Mouse (Mus musculus) layer of hippocampus, adult 18-20 months (tissue): ENCODE results near the gene Fbl. TPM values are rescaled to one million over a fixed set of nuclear protein-coding genes. Genes with fewer than 3 reads are reported as not detected.
"Not testable (repeated sequence)": the region's sequence is repeated elsewhere in the genome, so short reads cannot be mapped to it uniquely, and the experiment has no call there.

Experiments used
- DNase-seq, 2 experiments: peaks; one replicate each; pipeline ENCODE4 v3.0.0; 2022; ENCODE audit warnings: low spot score in 2 of 2
- long read RNA-seq: library from polyadenylated mRNA; stranded (forward); transcript quantifications from one replicate; pipeline ENCODE4 v2.0.0, GENCODE M21; 2021
- total RNA-seq, 2 experiments: library from RNA; stranded (reverse); gene quantifications; 2 replicates each; pipeline ENCODE4 v1.2.3; 2021

Fbl gene
- total RNA-seq = 10 to 100 TPM; 43.0 to 46.4 TPM
- long read RNA-seq, transcript Fbl-201 (9 exons, 1,197 nt) = major isoform, 20 of 23 reads
- long read RNA-seq, partial matches to known transcripts = 1 of 23 reads
- long read RNA-seq, other reads (novel, unspliced or antisense) = 2 of 23 reads

- DNase-seq = peak; percentile 89 to 95
These were observed at the start of gene Fbl for GRCm38 (mm10) chr7:28169489-28170422. Gene Fbl (plus strand): TSS chr7:28169710.

- DNase-seq = no peak
These were observed 40.3 kb upstream of the Fbl start, which contains the start of gene 9530053A07Rik for GRCm38 (mm10) chr7:28129166-28129565. Gene 9530053A07Rik (plus strand): TSS chr7:28129466.

GRCm38 (mm10) chr7:28137613-28138012 is 31.9 kb upstream of the Fbl start:
- peak; percentile 6 to 50 for DNase-seq

- peak; percentile 17 to 66 for DNase-seq
These were observed 21.2 kb upstream of the Fbl start for GRCm38 (mm10) chr7:28148263-28148662.

- no peak for DNase-seq
These were observed 19.7 kb upstream of the Fbl start for GRCm38 (mm10) chr7:28149841-28150240.

DNA sequence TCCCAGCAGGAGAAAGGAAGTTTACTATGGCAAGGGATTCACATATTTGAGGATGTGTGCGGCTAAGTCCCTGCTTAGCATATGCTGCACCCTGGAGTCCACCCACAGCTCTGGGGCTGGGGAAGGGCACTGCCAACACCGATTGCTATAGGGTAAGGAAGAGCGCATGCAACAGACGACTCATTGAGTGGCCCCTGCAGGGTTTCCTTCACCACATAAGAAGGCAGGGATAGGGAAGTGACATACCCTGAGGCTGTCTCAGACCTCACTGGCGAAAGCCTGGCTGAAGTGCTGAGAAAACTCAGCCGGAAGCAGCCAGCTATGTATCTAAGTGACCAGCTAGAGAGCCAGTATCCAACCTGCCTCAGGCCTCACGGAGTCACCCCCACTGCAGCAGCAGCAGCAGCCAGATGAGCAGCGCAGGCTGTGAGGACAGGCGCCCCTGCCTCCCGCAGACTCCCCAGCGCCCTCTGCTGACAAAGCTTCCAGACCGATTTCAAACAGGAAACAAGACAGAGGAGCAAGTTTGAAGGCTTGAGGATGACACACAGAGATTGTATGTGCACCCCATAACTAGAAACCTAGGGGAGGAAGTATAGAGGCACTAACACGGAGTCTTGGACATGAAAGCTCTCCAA is 17.8 kb upstream of the Fbl start:
- peak; percentile 11 to 51 for DNase-seq

DNA sequence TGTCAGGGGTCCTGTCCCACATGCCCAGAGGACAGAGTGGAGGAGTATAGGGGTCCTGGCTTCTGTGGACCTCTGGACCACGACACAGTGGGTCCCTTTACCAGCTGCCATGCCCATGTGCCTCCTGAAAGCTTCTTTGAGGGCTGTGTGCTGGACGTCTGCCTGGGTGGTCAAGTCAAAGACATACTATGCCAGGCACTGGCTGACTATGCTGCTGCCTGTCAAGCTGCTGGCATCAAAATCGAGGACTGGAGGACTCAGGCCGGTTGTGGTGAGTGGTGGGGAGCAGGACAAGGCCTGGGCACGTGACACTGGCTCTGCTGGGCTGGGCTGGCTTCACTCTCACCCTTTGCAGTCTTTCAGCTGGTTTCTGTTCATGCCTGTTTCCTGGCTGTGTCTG is 15.9 kb upstream of the Fbl start:
- DNase-seq = not testable (repeated sequence)

DNA sequence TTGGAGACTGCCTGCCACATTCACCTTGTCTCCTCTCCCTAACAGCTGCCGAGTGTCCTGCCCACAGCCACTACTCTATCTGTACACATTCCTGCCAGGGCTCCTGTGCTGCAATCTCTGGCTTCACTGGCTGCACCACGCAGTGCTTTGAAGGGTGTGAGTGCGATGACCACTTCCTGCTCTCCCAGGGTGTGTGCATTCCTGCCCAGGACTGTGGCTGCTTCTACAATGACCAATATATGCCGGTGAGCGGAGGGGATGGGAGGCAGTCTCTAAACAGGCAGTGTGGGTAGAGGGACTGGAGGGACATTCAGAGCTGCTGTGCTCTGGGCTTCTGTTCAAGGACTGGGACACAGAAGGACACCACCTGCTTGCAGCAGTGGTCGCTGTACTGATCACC is 10.2 kb upstream of the Fbl start:
- DNase-seq = no peak

GRCm38 (mm10) chr7:28159893-28160292 is 9.6 kb upstream of the Fbl start:
- DNase-seq = no peak

DNA sequence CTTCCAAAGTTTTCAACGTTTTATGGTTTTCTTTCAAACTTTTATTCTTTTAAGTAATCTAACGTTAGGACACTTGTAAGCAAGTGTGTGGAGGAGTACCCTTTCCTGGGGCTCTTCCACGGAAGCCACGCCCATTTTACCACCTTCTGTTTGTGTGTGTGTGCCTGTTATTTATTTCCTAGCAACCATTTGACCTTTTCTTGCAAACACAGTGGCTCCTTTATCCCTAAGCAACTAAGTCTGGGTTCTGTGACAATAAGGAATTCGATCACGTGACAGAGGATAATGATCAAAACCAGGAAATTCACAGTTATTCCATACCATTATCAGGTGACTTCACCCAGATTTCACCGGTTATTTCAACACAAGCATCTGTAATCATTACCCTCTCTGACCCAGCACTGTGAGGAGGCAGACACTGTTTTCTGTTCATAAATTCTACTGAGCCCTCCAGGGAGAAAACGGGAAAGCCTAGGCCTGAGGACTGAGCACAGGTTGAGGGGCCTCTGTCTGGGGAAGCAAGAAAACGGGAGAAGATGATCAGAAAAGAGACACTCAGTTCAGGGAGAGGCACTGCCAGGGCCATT is 8.3 kb upstream of the Fbl start:
- DNase-seq = no peak

- DNase-seq = no peak
These were observed 4.1 kb upstream of the Fbl start for GRCm38 (mm10) chr7:28165406-28165805.

GRCm38 (mm10) chr7:28168320-28169115 is 992 bp upstream of the Fbl start:
- peak; percentile 28 to 62 for DNase-seq

GRCm38 (mm10) chr7:28175358-28175757 is 5.8 kb downstream of the Fbl start:
- no peak for DNase-seq

DNA sequence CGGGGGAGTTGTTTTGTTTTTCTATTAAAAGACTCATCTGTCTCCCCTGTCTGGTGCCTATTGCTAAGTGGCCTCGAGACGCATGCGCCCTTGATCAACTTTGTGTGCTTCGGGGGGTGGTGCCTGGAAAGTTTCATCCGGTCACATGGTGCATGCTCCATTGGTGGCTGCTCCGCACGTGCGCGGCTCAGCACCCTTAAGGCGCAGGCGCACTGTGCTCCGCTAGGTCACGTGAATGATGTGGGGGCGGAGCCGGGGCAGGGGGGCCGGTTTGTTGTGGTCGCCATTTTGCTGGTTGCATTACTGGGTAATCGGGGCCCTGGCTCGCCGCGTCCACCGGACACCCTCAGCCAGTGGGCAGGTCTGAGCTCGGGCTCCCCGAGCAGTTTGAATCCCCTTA is 9.7 kb downstream of the Fbl start, which contains the start of gene Dyrk1b:
Dyrk1b (plus strand) TSS at position 242 of the 400 bp plus-strand sequence.
- DNase-seq = peak; percentile 97 to 99

DNA sequence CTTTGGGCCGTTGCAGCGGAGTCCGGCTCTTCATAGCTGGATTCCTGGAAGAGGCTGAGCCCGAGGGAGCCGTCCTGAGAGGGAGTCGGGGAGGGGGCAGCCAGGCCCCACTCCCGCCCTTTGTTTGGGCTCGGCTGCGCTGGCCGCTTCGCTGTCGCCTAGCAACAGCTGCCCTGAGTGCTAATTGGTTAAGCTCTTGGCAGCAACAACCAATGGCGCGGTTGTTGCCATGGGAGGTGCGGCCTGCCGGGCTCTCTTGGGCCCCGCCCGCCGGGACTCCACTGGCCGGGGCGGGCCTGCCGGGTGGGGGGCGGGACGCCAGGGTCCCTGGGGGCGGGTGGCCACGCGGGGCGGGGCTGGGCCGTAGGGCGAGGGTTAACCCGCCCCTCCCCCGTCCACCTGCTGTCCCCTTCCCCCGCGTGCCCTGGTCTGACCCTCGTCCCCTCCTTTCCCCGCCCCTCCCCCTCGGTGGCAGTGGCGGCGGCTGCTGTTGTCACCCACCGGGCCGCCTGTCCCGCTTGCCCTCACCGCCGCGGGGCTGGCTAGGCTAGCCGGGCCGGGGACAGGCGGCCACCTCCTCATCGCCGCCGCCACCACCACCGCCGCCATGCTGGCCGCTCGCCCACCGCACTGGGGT is 10.3 kb downstream of the Fbl start:
- DNase-seq = peak; percentile 91 to 97

- no peak for DNase-seq
These were observed 11.4 kb downstream of the Fbl start for GRCm38 (mm10) chr7:28180890-28181289.

DNA sequence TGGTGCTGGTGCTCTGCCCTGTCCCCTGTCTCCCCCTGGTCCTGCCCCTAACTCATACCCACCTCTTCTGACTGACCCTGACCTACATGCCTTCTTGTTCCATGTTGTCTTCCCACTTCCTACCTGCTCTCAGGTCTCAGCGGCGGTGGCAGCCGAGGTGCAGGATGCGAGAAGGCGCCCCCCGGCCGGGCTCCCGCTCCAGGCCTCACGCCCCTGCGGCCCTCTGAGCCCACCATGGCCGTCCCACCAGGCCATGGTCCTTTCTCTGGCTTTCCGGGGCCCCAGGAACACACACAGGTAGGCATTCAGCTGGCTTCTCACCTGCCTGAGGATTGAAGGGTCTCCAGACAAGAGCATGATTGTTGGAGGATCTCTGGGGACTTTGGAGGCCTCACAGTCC is 11.9 kb downstream of the Fbl start:
- DNase-seq = no peak

- DNase-seq = no peak
These were observed 12.8 kb downstream of the Fbl start for GRCm38 (mm10) chr7:28182320-28182719.

DNA sequence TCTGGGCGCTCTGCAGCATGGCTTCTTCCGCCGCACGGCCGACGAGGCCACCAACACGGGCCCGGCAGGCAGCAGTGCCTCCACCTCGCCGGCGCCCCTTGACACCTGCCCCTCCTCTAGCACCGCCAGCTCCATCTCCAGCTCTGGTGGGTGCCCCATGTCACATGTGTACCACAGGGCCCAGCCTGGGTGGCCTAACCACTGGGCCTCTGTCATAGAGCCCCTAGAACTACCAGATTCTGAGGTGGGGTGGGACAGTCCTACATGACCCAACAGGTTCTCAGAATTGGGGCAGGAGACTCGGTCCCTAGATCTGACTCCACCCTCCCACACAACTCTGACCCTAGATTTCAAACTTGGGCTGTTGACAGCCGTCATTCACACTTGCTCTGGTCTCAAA is 16.4 kb downstream of the Fbl start:
- no peak for DNase-seq

DNA sequence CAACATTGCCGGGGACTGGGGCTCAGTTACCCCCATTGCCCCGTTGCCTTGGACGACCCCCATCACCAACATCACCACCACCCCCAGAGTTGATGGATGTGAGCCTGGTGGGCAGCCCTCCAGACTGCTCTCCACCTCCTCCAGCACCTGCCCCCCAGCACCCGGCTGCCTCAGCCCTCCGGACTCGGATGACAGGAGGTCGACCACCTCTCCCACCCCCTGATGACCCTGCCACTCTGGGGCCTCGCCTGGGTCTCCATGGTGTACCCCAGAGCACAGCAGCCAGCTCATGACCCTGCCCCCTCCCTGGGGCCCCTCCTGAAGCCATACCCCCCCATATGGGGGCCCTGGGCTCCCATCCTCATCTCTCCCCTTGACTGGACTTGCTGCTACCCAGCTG is 17.1 kb downstream of the Fbl start:
- no peak for DNase-seq
